Mouse (Mus musculus): Measurements from ENCODE around the gene Ppp4c. TPM values are rescaled to one million over a fixed set of nuclear protein-coding genes. Genes with fewer than 3 reads are reported as not detected.
A peak's percentile ranks its signal among the peaks of the same experiment; 100 is the strongest.

Gene Ppp4c
- polyA plus RNA-seq, 1 experiment from 2014 or later, result 135 TPM

- TF ChIP-seq CTCF (IDR thresholded peaks at IDR 0.05; ENCODE audit: low read depth), result peak; percentile 57
- Histone ChIP-seq H3K9me3 (ENCODE audit: control insufficient read depth) (no peaks in the 10 kb centered on the region), H3K9ac (ENCODE audit: low read depth, low read length) (peak overlapping the region; percentile 60), H3K4me3 (ENCODE audit: low read depth, low read length) (peak overlapping the region; percentile 86), H3K36me3 (ENCODE audit: control insufficient read depth, insufficient read depth) (peaks cover 25% of the 10 kb centered on the region), H3K27me3 (replicated peaks; ENCODE audit: control insufficient read depth, insufficient read depth, low read length) (no peaks in the 10 kb centered on the region), H3K4me2 (replicated peaks; ENCODE audit: low read depth) (peak overlapping the region; percentile 85), H3K4me1 (replicated peaks; ENCODE audit: control insufficient read depth, insufficient read depth, low read length) (0 out of 2 replicates have a peak, but pooled peaks cover 3% of the 10 kb centered on the region), H3K27ac (ENCODE audit: low read depth, low read length) (peak overlapping the region; percentile 89)
- peak; percentile 78 for ATAC-seq
- 4% methylated on average over 38 of the region's 38 CpGs for WGBS
Observed at GRCm38 (mm10) chr7:126799468-126800268, 7.4 kb upstream of the Ppp4c start.

- peak; percentile 67 for TF ChIP-seq CTCF (IDR thresholded peaks at IDR 0.05; ENCODE audit: low read depth)
- WGBS, result under 1% methylated on average over 29 of the region's 36 CpGs
Observed at GRCm38 (mm10) chr7:126799050-126799467, 6.8 kb upstream of the Ppp4c start.

GRCm38 (mm10) chr7:126798127-126799049 is 6.1 kb upstream of the Ppp4c start:
- Histone ChIP-seq H3K27ac (ENCODE audit: low read depth, low read length) (peak overlapping the region; percentile 89), H3K36me3 (ENCODE audit: control insufficient read depth, insufficient read depth) (peaks cover 27% of the 10 kb centered on the region), H3K9ac (ENCODE audit: low read depth, low read length) (peak overlapping the region; percentile 68), H3K4me1 (replicated peaks; ENCODE audit: control insufficient read depth, insufficient read depth, low read length) (0 out of 2 replicates have a peak, but pooled peaks cover 3% of the 10 kb centered on the region), H3K9me3 (ENCODE audit: control insufficient read depth) (no peaks in the 10 kb centered on the region), H3K27me3 (replicated peaks; ENCODE audit: control insufficient read depth, insufficient read depth, low read length) (no peaks in the 10 kb centered on the region), H3K4me2 (replicated peaks; ENCODE audit: low read depth) (peak overlapping the region; percentile 85), H3K4me3 (ENCODE audit: low read depth, low read length) (peak overlapping the region; percentile 86)
- TF ChIP-seq CTCF (IDR thresholded peaks at IDR 0.05; ENCODE audit: low read depth), result no peak
- under 1% methylated on average over 40 of the region's 40 CpGs for WGBS
- ATAC-seq, result peak; percentile 9

More at GRCm38 (mm10) chr7:126799050-126799467, 6.8 kb upstream of the Ppp4c start:
- peak overlapping the region; percentile 68 for H3K9ac ChIP-seq (ENCODE audit: low read depth, low read length)
- peak; percentile 92 for ATAC-seq
- no peaks in the 10 kb centered on the region for H3K27me3 ChIP-seq (replicated peaks; ENCODE audit: control insufficient read depth, insufficient read depth, low read length)
- peak overlapping the region; percentile 89 for H3K27ac ChIP-seq (ENCODE audit: low read depth, low read length)
- H3K4me3 ChIP-seq (ENCODE audit: low read depth, low read length), result peak overlapping the region; percentile 86
- H3K9me3 ChIP-seq (ENCODE audit: control insufficient read depth), result no peaks in the 10 kb centered on the region
- H3K36me3 ChIP-seq (ENCODE audit: control insufficient read depth, insufficient read depth), result peaks cover 27% of the 10 kb centered on the region
- H3K4me2 ChIP-seq (replicated peaks; ENCODE audit: low read depth), result peak overlapping the region; percentile 85
- H3K4me1 ChIP-seq (replicated peaks; ENCODE audit: control insufficient read depth, insufficient read depth, low read length), result 0 out of 2 replicates have a peak, but pooled peaks cover 3% of the 10 kb centered on the region

GRCm38 (mm10) chr7:126797411-126798126 is 5.3 kb upstream of the Ppp4c start, which contains the start of gene Fam57b:
Fam57b (plus strand) TSS chr7:126797668.
- 14% methylated on average over 21 of the region's 21 CpGs for WGBS
- ATAC-seq, result no peak
- Histone ChIP-seq H3K4me2 (replicated peaks; ENCODE audit: low read depth) (peak within 1 kb of the TSS; percentile 85), H3K9me3 (ENCODE audit: control insufficient read depth) (no peaks in the 10 kb centered on the region), H3K4me1 (replicated peaks; ENCODE audit: control insufficient read depth, insufficient read depth, low read length) (0 out of 2 replicates have a peak, but pooled peaks cover 3% of the 10 kb centered on the region), H3K9ac (ENCODE audit: low read depth, low read length) (peak within 1 kb of the TSS; percentile 68), H3K4me3 (ENCODE audit: low read depth, low read length) (peak within 1 kb of the TSS; percentile 86), H3K27me3 (replicated peaks; ENCODE audit: control insufficient read depth, insufficient read depth, low read length) (no peaks in the 10 kb centered on the region), H3K27ac (ENCODE audit: low read depth, low read length) (peak within 1 kb of the TSS; percentile 89), H3K36me3 (ENCODE audit: control insufficient read depth, insufficient read depth) (peaks cover 27% of the 10 kb centered on the region)
- TF ChIP-seq CTCF (IDR thresholded peaks at IDR 0.05; ENCODE audit: low read depth), result no peak

- Histone ChIP-seq H3K4me3 (ENCODE audit: low read depth, low read length) (no peak overlapping the region), H3K4me2 (replicated peaks; ENCODE audit: low read depth) (no peak overlapping the region), H3K27me3 (replicated peaks; ENCODE audit: control insufficient read depth, insufficient read depth, low read length) (no peaks in the 10 kb centered on the region), H3K27ac (ENCODE audit: low read depth, low read length) (no peak overlapping the region; the same call in 1 of the 2 replicates), H3K4me1 (replicated peaks; ENCODE audit: control insufficient read depth, insufficient read depth, low read length) (0 out of 2 replicates have a peak, but pooled peaks cover 3% of the 10 kb centered on the region), H3K9me3 (ENCODE audit: control insufficient read depth) (no peaks in the 10 kb centered on the region), H3K9ac (ENCODE audit: low read depth, low read length) (no peak overlapping the region), H3K36me3 (ENCODE audit: control insufficient read depth, insufficient read depth) (peaks cover 27% of the 10 kb centered on the region)
- peak; percentile 65 for TF ChIP-seq CTCF (IDR thresholded peaks at IDR 0.05; ENCODE audit: low read depth)
- 68% methylated on average over 8 of the region's 8 CpGs for WGBS
- no peak for ATAC-seq
Observed at GRCm38 (mm10) chr7:126796350-126796932, 4.1 kb upstream of the Ppp4c start.
